Mouse (Mus musculus) embryonic facial prominence, embryonic 15.5 days (tissue): ENCODE results near the gene Bax. TPM values are rescaled to one million over a fixed set of nuclear protein-coding genes. Genes with fewer than 3 reads are reported as not detected.

Source experiments
- ATAC-seq: fragments of 200-750 bp; cut with Nextera tagmentation; 2 replicates; pipeline ENCODE4 v1.8.0; 2017; ENCODE audit warnings: low read depth, moderate TSS enrichment; ENCODE audit not compliant: insufficient number of reproducible peaks, low FRiP score, low TSS enrichment
- H3K27ac ChIP-seq: fragments of 300-500 bp; sonication (generic); replicated peaks from 2 replicates; pipeline ENCODE4 v1.5.1; 2015; ENCODE audit warnings: mild to moderate bottlenecking, inconsistent platforms
- H3K27me3 ChIP-seq: fragments of 300-500 bp; sonication (generic); 2 replicates; pipeline ENCODE4 v1.6.1; 2015; ENCODE audit warnings: inconsistent platforms
- H3K36me3 ChIP-seq: fragments of 300-500 bp; sonication (generic); 2 replicates; pipeline ENCODE4 v1.6.1; 2015; ENCODE audit warnings: mild to moderate bottlenecking, inconsistent platforms
- H3K4me1 ChIP-seq: fragments of 300-500 bp; sonication (generic); 2 replicates; pipeline ENCODE4 v1.6.1; 2015; ENCODE audit warnings: inconsistent platforms
- H3K4me2 ChIP-seq: fragments of 300-500 bp; sonication (generic); replicated peaks from 2 replicates; pipeline ENCODE4 v1.6.1; 2015; ENCODE audit warnings: mild to moderate bottlenecking, inconsistent platforms
- H3K4me3 ChIP-seq: fragments of 300-500 bp; sonication (generic); replicated peaks from 2 replicates; pipeline ENCODE4 v1.5.1; 2015; ENCODE audit warnings: mild to moderate bottlenecking, inconsistent platforms
- H3K9ac ChIP-seq: fragments of 300-500 bp; sonication (generic); 2 replicates; pipeline ENCODE4 v1.6.1; 2015; ENCODE audit warnings: inconsistent platforms
- H3K9me3 ChIP-seq: fragments of 300-500 bp; sonication (generic); replicated peaks from 2 replicates; pipeline ENCODE4 v1.6.1; 2016; ENCODE audit warnings: inconsistent platforms
- WGBS: fragments of 180-500 bp; shearing (Covaris S2); methylation state at CpG from one replicate; pipeline ENCODE4 v1.1.7; 2015; 5-methylcytosine and 5-hydroxymethylcytosine counted together
- polyA plus RNA-seq: library from polyadenylated mRNA; unstranded; fragments of >200 nt; fragmentation: Nextera tagmentation; extraction: Ambion mirVana; gene quantifications from 2 replicates; pipeline ENCODE4 v1.2.1, GENCODE M21; 2015

The Bax gene
- 156 and 158 TPM in 2 replicates for polyA plus RNA-seq

GRCm38 (mm10) chr7:45466283-45467089 is at the start of gene Bax:
Gene Bax, minus strand, starts transcription at chr7:45466898.
- ATAC-seq = peak; percentile 84
- H3K9ac ChIP-seq = peak within 1 kb of the TSS; percentile 59
- H3K27me3 ChIP-seq = no peaks in the 10 kb centered on the region
- peaks cover 28% of the 10 kb centered on the region for H3K36me3 ChIP-seq
- WGBS = under 1% methylated on average over 53 of the region's 58 CpGs
- H3K27ac ChIP-seq = peak within 1 kb of the TSS; percentile 51; the same call in 1 of the 2 replicates
- H3K4me1 ChIP-seq = peaks cover 23% of the 10 kb centered on the region
- peak within 1 kb of the TSS; percentile 73 for H3K4me2 ChIP-seq
- no peaks in the 10 kb centered on the region for H3K9me3 ChIP-seq
- H3K4me3 ChIP-seq = peak within 1 kb of the TSS; percentile 71

- no peaks in the 10 kb centered on the region for H3K27me3 ChIP-seq
- H3K27ac ChIP-seq = peak overlapping the region; percentile 28
- WGBS = 23% methylated on average over 16 of the region's 16 CpGs
- H3K4me3 ChIP-seq = no peak overlapping the region
- no peak overlapping the region for H3K9ac ChIP-seq
- peaks cover 7% of the 10 kb centered on the region; the same call in 1 of the 2 replicates for H3K4me1 ChIP-seq
- peak; percentile 68; the same call in 1 of the 2 replicates for ATAC-seq
- no peaks in the 10 kb centered on the region for H3K36me3 ChIP-seq
- H3K4me2 ChIP-seq = peak overlapping the region; percentile 29
- no peaks in the 10 kb centered on the region for H3K9me3 ChIP-seq
These were observed 48.7 kb upstream of the Bax start for GRCm38 (mm10) chr7:45515436-45515835.

- H3K27me3 ChIP-seq = no peaks in the 10 kb centered on the region
- H3K4me2 ChIP-seq = no peak overlapping the region
- H3K9ac ChIP-seq = no peak overlapping the region
- H3K9me3 ChIP-seq = no peaks in the 10 kb centered on the region
- H3K27ac ChIP-seq = 0 out of 2 replicates have a peak overlapping the region, but pooled peaks have one; percentile 8
- H3K4me1 ChIP-seq = peaks cover 9% of the 10 kb centered on the region
- 81% methylated on average over 7 of the region's 7 CpGs for WGBS
- no peak for ATAC-seq
- H3K4me3 ChIP-seq = no peak overlapping the region
- no peaks in the 10 kb centered on the region for H3K36me3 ChIP-seq
These were observed 47.7 kb upstream of the Bax start for GRCm38 (mm10) chr7:45514411-45514810.

- H3K27ac ChIP-seq = peak within 1 kb of the TSS; percentile 98
- no peaks in the 10 kb centered on the region for H3K27me3 ChIP-seq
- WGBS = under 1% methylated on average over 44 of the region's 44 CpGs
- peaks cover 18% of the 10 kb centered on the region for H3K4me1 ChIP-seq
- H3K9ac ChIP-seq = peak within 1 kb of the TSS; percentile 65
- peak within 1 kb of the TSS; percentile 82 for H3K4me3 ChIP-seq
- no peaks in the 10 kb centered on the region for H3K9me3 ChIP-seq
- peak; percentile 90 for ATAC-seq
- H3K36me3 ChIP-seq = peaks cover 20% of the 10 kb centered on the region
- peak within 1 kb of the TSS; percentile 92 for H3K4me2 ChIP-seq
These were observed 43.5 kb upstream of the Bax start, which contains the start of gene Nucb1 for GRCm38 (mm10) chr7:45509912-45510787. Gene Nucb1, minus strand, starts transcription at chr7:45510406.

GRCm38 (mm10) chr7:45509181-45509882 is 42.6 kb upstream of the Bax start:
- Histone ChIP-seq H3K36me3 (peaks cover 20% of the 10 kb centered on the region), H3K27ac (peak overlapping the region; percentile 98; the same call in 1 of the 2 replicates), H3K4me3 (peak overlapping the region; percentile 82), H3K9ac (peak overlapping the region; percentile 65), H3K9me3 (no peaks in the 10 kb centered on the region), H3K4me1 (peaks cover 17% of the 10 kb centered on the region), H3K27me3 (no peaks in the 10 kb centered on the region), H3K4me2 (peak overlapping the region; percentile 92)
- no peak for ATAC-seq
- 26% methylated on average over 19 of the region's 19 CpGs for WGBS

GRCm38 (mm10) chr7:45508561-45508960 is 41.9 kb upstream of the Bax start:
- 85% methylated on average over 6 of the region's 6 CpGs for whole genome bisulfite sequencing

GRCm38 (mm10) chr7:45507583-45507982 is 40.9 kb upstream of the Bax start:
- H3K36me3 ChIP-seq = peaks cover 25% of the 10 kb centered on the region
- H3K9me3 ChIP-seq = no peaks in the 10 kb centered on the region
- H3K4me1 ChIP-seq = peaks cover 17% of the 10 kb centered on the region
- H3K27ac ChIP-seq = no peak overlapping the region
- H3K9ac ChIP-seq = no peak overlapping the region
- no peak for ATAC-seq
- H3K27me3 ChIP-seq = no peaks in the 10 kb centered on the region
- 91% methylated on average over 6 of the region's 6 CpGs for WGBS
- H3K4me3 ChIP-seq = no peak overlapping the region
- no peak overlapping the region for H3K4me2 ChIP-seq

More at GRCm38 (mm10) chr7:45508561-45508960, 41.9 kb upstream of the Bax start:
- Histone ChIP-seq H3K4me2 (peak overlapping the region; percentile 92; the same call in 1 of the 2 replicates), H3K36me3 (peaks cover 20% of the 10 kb centered on the region), H3K9ac (no peak overlapping the region), H3K4me1 (peaks cover 17% of the 10 kb centered on the region), H3K27me3 (no peaks in the 10 kb centered on the region), H3K27ac (no peak overlapping the region), H3K4me3 (peak overlapping the region; percentile 82), H3K9me3 (no peaks in the 10 kb centered on the region)
- no peak for ATAC-seq

- 95% methylated on average over 6 of the region's 6 CpGs for WGBS
These were observed 31.7 kb upstream of the Bax start for GRCm38 (mm10) chr7:45498427-45498826.

GRCm38 (mm10) chr7:45494548-45494947 is 27.9 kb upstream of the Bax start:
- Histone ChIP-seq H3K9ac (no peak overlapping the region), H3K4me1 (peaks cover 8% of the 10 kb centered on the region), H3K27ac (no peak overlapping the region), H3K9me3 (no peaks in the 10 kb centered on the region), H3K4me2 (no peak overlapping the region), H3K4me3 (no peak overlapping the region), H3K36me3 (peaks cover 75% of the 10 kb centered on the region), H3K27me3 (no peaks in the 10 kb centered on the region)
- WGBS = 85% methylated on average over 9 of the region's 9 CpGs
- no peak for ATAC-seq

More at GRCm38 (mm10) chr7:45498427-45498826, 31.7 kb upstream of the Bax start:
- Histone ChIP-seq H3K36me3 (peaks cover 87% of the 10 kb centered on the region), H3K4me2 (no peak overlapping the region), H3K4me1 (no peaks in the 10 kb centered on the region), H3K9ac (no peak overlapping the region), H3K27ac (no peak overlapping the region), H3K27me3 (no peaks in the 10 kb centered on the region), H3K9me3 (no peaks in the 10 kb centered on the region), H3K4me3 (no peak overlapping the region)
- no peak for ATAC-seq

GRCm38 (mm10) chr7:45492951-45493350 is 26.3 kb upstream of the Bax start:
- Histone ChIP-seq H3K4me1 (peaks cover 17% of the 10 kb centered on the region), H3K9ac (no peak overlapping the region), H3K4me3 (no peak overlapping the region), H3K4me2 (no peak overlapping the region), H3K36me3 (peaks cover 59% of the 10 kb centered on the region), H3K27ac (no peak overlapping the region), H3K9me3 (no peaks in the 10 kb centered on the region), H3K27me3 (no peaks in the 10 kb centered on the region)
- 89% methylated on average over 5 of the region's 5 CpGs for WGBS
- no peak for ATAC-seq
